In genomic region chr10:121471570-121472197, GRCm38 (mm10) we compare ENCODE assay signal across 9 mouse cellular contexts. TPM values are rescaled to one million over a fixed set of nuclear protein-coding genes. Genes with fewer than 3 reads are reported as not detected.
DNase-seq lines count a peak whose midpoint lies in the region; TF ChIP-seq lines count a peak whose summit lies in the region.
"Had no signal": no experiment of that assay in that cellular context is flagged by ENCODE, and none has a peak within 500 bp of the region (broad histone marks: within the 10 kb centered on the region; RNA-seq: fewer than 3 reads in every experiment).

No protein-coding gene starts in this region.

- no peak overlapping the region for H3K27ac ChIP-seq in CH12.LX (ENCODE audit: insufficient read depth, low read depth)
- H3K27ac ChIP-seq in heart, adult 2 months = peak overlapping the region; percentile 96

- no peaks in the 10 kb centered on the region for H3K9me3 ChIP-seq in CH12.LX (replicated peaks; ENCODE audit: low read length)

- peaks cover 9 to 71% of the 10 kb centered on the region in 2 experiments for H3K4me1 ChIP-seq in CH12.LX (ENCODE audit: control insufficient read depth in 1 of 2, insufficient read depth in 2 of 2)
- peaks cover 32% of the 10 kb centered on the region for H3K4me1 ChIP-seq in heart, adult 2 months (ENCODE audit: control insufficient read depth, insufficient read depth, low read length)

- in situ Hi-C loops in CH12.LX (cut with MboI; ENCODE audit: low pct_ligation_motif_present, low pct_unique_long_range_greater_than_20kb, low sequenced_read_pairs) = no loop called here

- H3K4me3 ChIP-seq in CH12.LX (replicated peaks in 1 of 3; ENCODE audit: low read depth in 2 of 3, low read length in 2 of 3, poor library complexity in 1 of 3) = no peak overlapping the region
- peak overlapping the region; percentile 22; the same call in 1 of the 2 replicates for H3K4me3 ChIP-seq in heart, adult 2 months

- DNase-seq in heart, adult 18-20 months = peak; percentile 59 to 69
- no peak for DNase-seq in heart, postnatal 25 days (ENCODE audit: low spot score)
- no peak for DNase-seq in CH12.LX (ENCODE audit: extremely low read depth)
- peak; percentile 39 to 60 for DNase-seq in heart, adult 2 months
- peak; percentile 55 to 63 for DNase-seq in kidney, postnatal 25 days
- no peak for DNase-seq in c-Kit-positive CD71-positive TER-119-positive erythroid progenitor cells, embryonic 14.5 days (ENCODE audit: low spot score)
- no peak for DNase-seq in layer of hippocampus, postnatal 36 days
- no peak for DNase-seq in urinary bladder, postnatal 4 days (ENCODE audit: low spot score in 2 of 2)

- peaks cover 30% of the 10 kb centered on the region for H3K79me2 ChIP-seq in CH12.LX (replicated peaks; ENCODE audit: control insufficient read depth, extremely low read depth, insufficient read depth, poor library complexity, severe bottlenecking)
- peaks cover 10% of the 10 kb centered on the region for H3K79me2 ChIP-seq in heart, adult 2 months (replicated peaks; ENCODE audit: control insufficient read depth, insufficient read depth, low read length)

- no peaks in the 10 kb centered on the region for H3K36me3 ChIP-seq in CH12.LX (replicated peaks in 1 of 2; ENCODE audit: control insufficient read depth in 1 of 2, insufficient read depth in 1 of 2, low read length in 1 of 2)
- peaks cover 13% of the 10 kb centered on the region for H3K36me3 ChIP-seq in heart, adult 2 months (ENCODE audit: control insufficient read depth, insufficient read depth, low read length)
- H3K36me3 ChIP-seq: G1E had no signal

- H3K27me3 ChIP-seq in CH12.LX (replicated peaks) = no peaks in the 10 kb centered on the region
- no peaks in the 10 kb centered on the region for H3K27me3 ChIP-seq in heart, adult 2 months (ENCODE audit: control insufficient read depth, insufficient read depth, low read length)

- TF ChIP-seq RAD21 in CH12.LX (IDR thresholded peaks at IDR 0.05; ENCODE audit: low read depth, low read length) = no peak

- TF ChIP-seq EP300 in CH12.LX (IDR thresholded peaks at IDR 0.05; ENCODE audit: low read length) = no peak
- peak; percentile 74; the same call in 1 of the 2 replicates for TF ChIP-seq EP300 in heart, adult 2 months (IDR thresholded peaks at IDR 0.05; ENCODE audit: insufficient read depth, low read depth, low read length)

- intact Hi-C loops in heart, postnatal 25 days (cut with DNase I) = no loop called here
- intact Hi-C loops in heart, adult 2 months (cut with DNase I) = no loop called here

- H3K9ac ChIP-seq in CH12.LX (ENCODE audit: insufficient read depth, low read depth) = no peak overlapping the region
- peak overlapping the region; percentile 13 for H3K9ac ChIP-seq in heart, adult 2 months (ENCODE audit: low read depth, low read length)

- TF ChIP-seq POLR2A in CH12.LX (IDR thresholded peaks at IDR 0.05; ENCODE audit: low read depth, low read length) = no peak
- TF ChIP-seq POLR2A in heart, adult 2 months (IDR thresholded peaks at IDR 0.05; ENCODE audit: insufficient read depth, low read depth, low read length) = 0 out of 2 replicates have a peak, but pooled peaks have one; percentile 15

- H3K4me2 ChIP-seq in CH12.LX (ENCODE audit: insufficient read depth, low read depth, poor library complexity, severe bottlenecking) = peak overlapping the region; percentile 52

- dilution Hi-C loops in CH12.LX (cut with MboI; ENCODE audit: extremely low pct_ligation_motif_present, extremely low pct_unique_long_range_greater_than_20kb, low sequenced_read_pairs) = no loop called here

- WGBS in heart, adult 2 months = 11% methylated on average over 8 of the region's 8 CpGs

- TF ChIP-seq CTCF in CH12.LX (conservative IDR thresholded peaks at IDR 0.05 in 1 of 2, IDR thresholded peaks at IDR 0.05 in 1 of 2; ENCODE audit: low read depth in 2 of 2, low read length in 2 of 2) = no peak
- TF ChIP-seq CTCF in heart, adult 2 months (IDR thresholded peaks at IDR 0.05) = no peak

TF ChIP-seq in CH12.LX, 34 proteins besides CTCF, POLR2A, EP300 and RAD21:
- peak; percentile 78 for TF ChIP-seq ZNF384 (IDR thresholded peaks at IDR 0.05; ENCODE audit: low read depth, low read length)
- TF ChIP-seq ZMIZ1 (IDR thresholded peaks at IDR 0.05; ENCODE audit: low read depth, low read length) = no peak
- TF ChIP-seq JUN (IDR thresholded peaks at IDR 0.05; ENCODE audit: insufficient read depth, low read depth, low read length) = no peak
- TF ChIP-seq SMC3 (IDR thresholded peaks at IDR 0.05; ENCODE audit: low read depth, low read length) = no peak
- TF ChIP-seq MEF2A (IDR thresholded peaks at IDR 0.05; ENCODE audit: borderline replicate concordance, low read depth, low read length) = peak; percentile 72; the same call in 1 of the 2 replicates

RNA-seq across cellular contexts. Expression of gene Rassf3, which starts 4.5 kb away (rescaled TPM):
- 100 to 1,000 TPM; 131 to 138 TPM for total RNA-seq in heart, adult 18-20 months (2021)
- 100 to 1,000 TPM; 146 to 157 TPM for total RNA-seq in heart, postnatal 25 days (2021)
- total RNA-seq in CH12.LX (2012; rRNA removed) (5.7 and 7.3 TPM in 2 replicates), CH12.LX (2014; rRNA removed) (4.0 and 4.1 TPM in 2 replicates)
- polyA plus RNA-seq in CH12.LX (2012; ENCODE audit: insufficient read length, low read depth) = 9.0 and 9.9 TPM in 2 replicates
- total RNA-seq in heart, adult 2 months (2021) = 100 to 1,000 TPM; 134 to 135 TPM
- 69.4 and 121 TPM in 2 replicates for polyA plus RNA-seq in heart, adult 2 months (2012; rRNA removed)
- total RNA-seq in layer of hippocampus, postnatal 36 days (2021) = 1 to 10 TPM; 8.2 to 8.9 TPM

Comparison
In these comparisons a context has a peak if more than half of its experiments do, and no peak if none do; other contexts are left out.
1. DNase-seq: peak in heart, adult 18-20 months (2 of 2), heart, adult 2 months (2 of 2) and kidney, postnatal 25 days (2 of 2); none in heart, postnatal 25 days (single experiment), CH12.LX (single experiment), c-Kit-positive CD71-positive TER-119-positive erythroid progenitor cells, embryonic 14.5 days (single experiment), layer of hippocampus, postnatal 36 days (0 of 2) and urinary bladder, postnatal 4 days (0 of 2).
2. RNA of gene Rassf3, which starts 4.5 kb away (total RNA-seq): 146 to 157 TPM in heart, postnatal 25 days, 131 to 138 TPM in heart, adult 18-20 months and 134 to 135 TPM in heart, adult 2 months; 8.2 to 8.9 TPM in layer of hippocampus, postnatal 36 days and 4.0 to 7.3 TPM in CH12.LX; every median in the first group is over 10 times any median in the second.